Mouse (Mus musculus) CH12.LX (cell line): ENCODE data around the gene Rfesd. TPM values are rescaled to one million over a fixed set of nuclear protein-coding genes. Genes with fewer than 3 reads are reported as not detected.

Source experiments
- DNase-seq: peaks from one replicate; pipeline ENCODE4 v3.0.0-alpha.2; 2013; ENCODE audit errors: extremely low read depth
- H3K27ac ChIP-seq: 2 replicates; pipeline ENCODE4 v1.5.1; 2012; ENCODE audit warnings: low read depth, mild to moderate bottlenecking, control low read depth, moderate library complexity; ENCODE audit not compliant: insufficient read depth
- H3K27me3 ChIP-seq: replicated peaks from 2 replicates; pipeline ENCODE3; 2012; ENCODE audit warnings: inconsistent platforms
- H3K36me3 ChIP-seq, 2 experiments: replicated peaks in 1 of 2; 2 replicates each; pipeline versions ENCODE3 to v1.6.1; 2012; ENCODE audit warnings: inconsistent platforms in 1 of 2, low read length in 1 of 2, mild to moderate bottlenecking in 1 of 2, mixed read lengths in 1 of 2, moderate library complexity in 1 of 2; ENCODE audit not compliant: control insufficient read depth in 1 of 2, insufficient read depth in 1 of 2
- H3K4me1 ChIP-seq, 2 experiments: 2 replicates each; pipeline ENCODE4 v1.6.1; 2012; ENCODE audit warnings: inconsistent platforms in 1 of 2, moderate library complexity in 1 of 2; ENCODE audit not compliant: insufficient read depth in 2 of 2, control insufficient read depth in 1 of 2
- H3K4me2 ChIP-seq: 2 replicates; pipeline ENCODE4 v1.6.1; 2012; ENCODE audit warnings: low read depth, mild to moderate bottlenecking, control low read depth; ENCODE audit not compliant: poor library complexity, insufficient read depth, severe bottlenecking
- H3K4me3 ChIP-seq, 3 experiments: fragments of 150-350 bp in 1 of 3; sonication (generic) in 1 of 3; replicated peaks in 1 of 3; 2 replicates each; pipeline versions ENCODE3 to v1.5.1; 2011 to 2012; ENCODE audit warnings: low read depth in 2 of 3, low read length in 2 of 3, mild to moderate bottlenecking in 2 of 3, moderate library complexity in 2 of 3, control low read depth in 1 of 3, improper control_type of control experiment in 1 of 3, inconsistent platforms in 1 of 3, mixed read lengths in 1 of 3; ENCODE audit not compliant: poor library complexity in 1 of 3
- H3K79me2 ChIP-seq: replicated peaks from 2 replicates; pipeline ENCODE4 v1.6.1; 2012; ENCODE audit warnings: mild to moderate bottlenecking, moderate library complexity; ENCODE audit not compliant: control insufficient read depth, poor library complexity, insufficient read depth, severe bottlenecking; ENCODE audit errors: extremely low read depth
- H3K9ac ChIP-seq: 2 replicates; pipeline ENCODE4 v1.6.1; 2012; ENCODE audit warnings: low read depth, mild to moderate bottlenecking, control low read depth, moderate library complexity; ENCODE audit not compliant: insufficient read depth
- H3K9me3 ChIP-seq: replicated peaks from 2 replicates; pipeline ENCODE3; 2012; ENCODE audit warnings: low read length, inconsistent platforms, mixed read lengths
- BHLHE40 ChIP-seq: IDR thresholded peaks from 2 replicates; pipeline ENCODE4 v1.6.1; 2011; ENCODE audit warnings: mild to moderate bottlenecking, low read depth, low read length, improper control_type of control experiment
- CHD1 ChIP-seq: IDR thresholded peaks from 2 replicates; pipeline ENCODE4 v1.6.1; 2012; ENCODE audit warnings: low read depth, low read length, improper control_type of control experiment, inconsistent platforms
- CHD2 ChIP-seq: IDR thresholded peaks from 2 replicates; pipeline ENCODE4 v1.6.1; 2011; ENCODE audit warnings: low read length, improper control_type of control experiment
- CTCF ChIP-seq, 2 experiments: IDR thresholded peaks in 1 of 2; conservative IDR thresholded peaks in 1 of 2; 2 replicates each; pipeline ENCODE4 v1.5.1; 2011 to 2012; ENCODE audit warnings: low read depth in 2 of 2, low read length in 2 of 2, improper control_type of control experiment in 1 of 2, inconsistent platforms in 1 of 2, mild to moderate bottlenecking in 1 of 2, moderate library complexity in 1 of 2
- ELF1 ChIP-seq: IDR thresholded peaks from 2 replicates; pipeline ENCODE4 v1.6.1; 2014; ENCODE audit warnings: low read depth, mild to moderate bottlenecking, inconsistent platforms, low read length, improper control_type of control experiment
- EP300 ChIP-seq: IDR thresholded peaks from 2 replicates; pipeline ENCODE4 v1.6.1; 2011; ENCODE audit warnings: low read length, improper control_type of control experiment
- ETS1 ChIP-seq: conservative IDR thresholded peaks from 2 replicates; pipeline ENCODE4 v1.6.1; 2012; ENCODE audit warnings: low read depth, mild to moderate bottlenecking, inconsistent platforms, low read length, improper control_type of control experiment, moderate library complexity
- HCFC1 ChIP-seq: IDR thresholded peaks from 2 replicates; pipeline ENCODE4 v1.6.1; 2012; ENCODE audit warnings: low read depth, mild to moderate bottlenecking, inconsistent platforms, low read length, improper control_type of control experiment
- IRF4 ChIP-seq: IDR thresholded peaks from 2 replicates; pipeline ENCODE4 v1.6.1; 2014; ENCODE audit warnings: low read depth, mild to moderate bottlenecking, inconsistent platforms, low read length, improper control_type of control experiment
- JUN ChIP-seq: IDR thresholded peaks from 2 replicates; pipeline ENCODE4 v1.6.1; 2011; ENCODE audit warnings: low read depth, mild to moderate bottlenecking, low read length, improper control_type of control experiment, moderate library complexity; ENCODE audit not compliant: insufficient read depth
- JUND ChIP-seq: conservative IDR thresholded peaks from 2 replicates; pipeline ENCODE4 v1.6.1; 2011; ENCODE audit warnings: low read depth, low read length, improper control_type of control experiment
- KAT2A ChIP-seq: IDR thresholded peaks from 2 replicates; pipeline ENCODE4 v1.6.1; 2012; ENCODE audit warnings: low read length, improper control_type of control experiment, inconsistent platforms; ENCODE audit not compliant: insufficient replicate concordance
- MAFK ChIP-seq: IDR thresholded peaks from 2 replicates; pipeline ENCODE4 v1.6.1; 2011; ENCODE audit warnings: low read length, improper control_type of control experiment; ENCODE audit not compliant: insufficient replicate concordance
- MAX ChIP-seq: IDR thresholded peaks from 2 replicates; pipeline ENCODE4 v1.6.1; 2011; ENCODE audit warnings: low read length, improper control_type of control experiment
- MAZ ChIP-seq: IDR thresholded peaks from 2 replicates; pipeline ENCODE4 v1.6.1; 2012; ENCODE audit warnings: low read depth, mild to moderate bottlenecking, inconsistent platforms, low read length, improper control_type of control experiment, moderate library complexity
- MEF2A ChIP-seq: IDR thresholded peaks from 2 replicates; pipeline ENCODE4 v1.6.1; 2014; ENCODE audit warnings: low read depth, mild to moderate bottlenecking, inconsistent platforms, low read length, improper control_type of control experiment, borderline replicate concordance
- MXI1 ChIP-seq: IDR thresholded peaks from 2 replicates; pipeline ENCODE4 v1.6.1; 2011; ENCODE audit warnings: mild to moderate bottlenecking, low read depth, low read length, improper control_type of control experiment
- NRF1 ChIP-seq: IDR thresholded peaks from 2 replicates; pipeline ENCODE4 v1.6.1; 2014; ENCODE audit warnings: low read depth, mild to moderate bottlenecking, inconsistent platforms, low read length, improper control_type of control experiment, moderate library complexity
- PAX5 ChIP-seq: IDR thresholded peaks from 2 replicates; pipeline ENCODE4 v1.6.1; 2012; ENCODE audit warnings: low read length, inconsistent platforms, mixed read lengths
- POLR2A ChIP-seq: IDR thresholded peaks from 2 replicates; pipeline ENCODE4 v1.6.1; 2011; ENCODE audit warnings: low read depth, mild to moderate bottlenecking, improper control_type of control experiment, low read length
- POLR2AphosphoS2 ChIP-seq: IDR thresholded peaks from 2 replicates; pipeline ENCODE4 v1.6.1; 2011; ENCODE audit warnings: low read depth, low read length, improper control_type of control experiment
- RAD21 ChIP-seq: IDR thresholded peaks from 2 replicates; pipeline ENCODE4 v1.6.1; 2011; ENCODE audit warnings: low read depth, mild to moderate bottlenecking, low read length, improper control_type of control experiment, moderate library complexity
- SIN3A ChIP-seq: IDR thresholded peaks from 2 replicates; pipeline ENCODE4 v1.6.1; 2012; ENCODE audit warnings: low read length, improper control_type of control experiment, inconsistent platforms
- TBP ChIP-seq: conservative IDR thresholded peaks from 2 replicates; pipeline ENCODE4 v1.6.1; 2011; ENCODE audit warnings: low read depth, low read length, improper control_type of control experiment
- UBTF ChIP-seq: IDR thresholded peaks from 2 replicates; pipeline ENCODE4 v1.6.1; 2012; ENCODE audit warnings: low read depth, mild to moderate bottlenecking, inconsistent platforms, low read length, improper control_type of control experiment, moderate library complexity
- USF2 ChIP-seq: conservative IDR thresholded peaks from 2 replicates; pipeline ENCODE4 v1.6.1; 2011; ENCODE audit warnings: low read depth, low read length, improper control_type of control experiment
- ZC3H11A ChIP-seq: IDR thresholded peaks from 2 replicates; pipeline ENCODE4 v1.6.1; 2012; ENCODE audit warnings: low read depth, mild to moderate bottlenecking, inconsistent platforms, low read length, improper control_type of control experiment
- ZKSCAN1 ChIP-seq: IDR thresholded peaks from 2 replicates; pipeline ENCODE4 v1.6.1; 2012; ENCODE audit warnings: low read depth, inconsistent platforms, low read length, improper control_type of control experiment, borderline replicate concordance
- ZMIZ1 ChIP-seq: IDR thresholded peaks from 2 replicates; pipeline ENCODE4 v1.6.1; 2012; ENCODE audit warnings: low read depth, mild to moderate bottlenecking, inconsistent platforms, low read length, improper control_type of control experiment
- ZNF384 ChIP-seq: IDR thresholded peaks from 2 replicates; pipeline ENCODE4 v1.6.1; 2012; ENCODE audit warnings: low read depth, low read length, improper control_type of control experiment, inconsistent platforms
- dilution Hi-C: fragments of 300-500 bp; cut with MboI; formaldehyde crosslinking; loops from 2 replicates; pipeline ENCODE4 v1.14.3; 2020; ENCODE audit warnings: low sequenced_read_pairs; ENCODE audit not compliant: extremely low pct_unique_long_range_greater_than_20kb, extremely low pct_ligation_motif_present
- in situ Hi-C: fragments of 300-500 bp; cut with MboI; formaldehyde crosslinking; loops from 3 replicates; pipeline ENCODE4 v1.14.3; 2019; ENCODE audit warnings: low sequenced_read_pairs, low pct_ligation_motif_present, low pct_unique_long_range_greater_than_20kb, mixed read lengths
- polyA plus RNA-seq: library from polyadenylated mRNA; unstranded; fragments of >175 nt; gene quantifications from 2 replicates; pipeline ENCODE4 v1.2.1, GENCODE M21; 2012; ENCODE audit warnings: low read depth; ENCODE audit not compliant: insufficient read length
- total RNA-seq, 2 experiments: library from RNA; depleted of rRNA; stranded (reverse); fragments of 300-350 nt in 1 of 2; fragments of >200 nt in 1 of 2; gene quantifications; 2 replicates each; pipeline ENCODE4 v1.2.3; 2012 to 2014

The Rfesd gene
- total and polyA plus RNA-seq, 3 experiments, result 7.8 to 15.9 (median 9.7) TPM

DNA sequence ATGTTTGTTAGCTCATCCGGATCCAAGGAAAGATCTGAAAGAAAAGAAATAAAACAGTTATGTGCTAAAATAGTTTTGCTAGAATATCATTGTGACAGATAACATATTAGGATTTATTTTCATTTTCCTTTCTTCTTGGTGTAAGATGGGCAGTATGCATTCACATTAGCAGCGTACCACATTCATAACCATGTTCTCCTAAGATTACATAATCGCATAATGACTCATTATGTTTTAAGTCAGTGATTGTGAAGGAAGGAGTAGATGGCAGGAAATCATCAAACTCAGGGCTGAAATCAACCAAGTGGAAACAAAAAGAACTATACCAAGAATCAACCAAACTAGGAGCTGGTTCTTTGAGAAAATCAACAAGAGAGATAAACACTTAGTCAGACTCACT, 44.0 kb upstream of the Rfesd start:
- H3K79me2 ChIP-seq, result no peaks in the 10 kb centered on the region
- TF ChIP-seq NRF1 (no peak), JUN (no peak), MAX (no peak), MAFK (no peak), KAT2A (no peak), IRF4 (no peak), ZC3H11A (no peak), SIN3A (no peak), CTCF (conservative IDR thresholded peaks at IDR 0.05 in 1 of 2, IDR thresholded peaks at IDR 0.05 in 1 of 2; ENCODE audit: low read depth in 2 of 2, low read length in 2 of 2) (no peak), BHLHE40 (no peak), MAZ (no peak), TBP (no peak), ETS1 (no peak), ZMIZ1 (no peak), CHD2 (no peak), PAX5 (no peak), RAD21 (no peak), POLR2AphosphoS2 (no peak), UBTF (no peak), CHD1 (no peak)
- H3K9ac ChIP-seq, result no peak overlapping the region
- no peaks in the 10 kb centered on the region for H3K9me3 ChIP-seq
- H3K4me1 ChIP-seq, result no peaks in the 10 kb centered on the region
- H3K4me3 ChIP-seq, result no peak overlapping the region
- in situ Hi-C loops (no loop called here), dilution Hi-C loops (no loop called here)
- no peak overlapping the region for H3K27ac ChIP-seq
- H3K36me3 ChIP-seq, result peaks cover 14 to 27% of the 10 kb centered on the region in 2 experiments
- no peak for DNase-seq
- no peak overlapping the region for H3K4me2 ChIP-seq
- H3K27me3 ChIP-seq, result no peaks in the 10 kb centered on the region

GRCm38 (mm10) chr13:76062126-76062525, 43.6 kb upstream of the Rfesd start:
- Histone ChIP-seq H3K4me2 (no peak overlapping the region), H3K27me3 (no peaks in the 10 kb centered on the region), H3K9ac (no peak overlapping the region), H3K36me3 (peaks cover 14 to 27% of the 10 kb centered on the region in 2 experiments), H3K27ac (no peak overlapping the region), H3K4me3 (no peak overlapping the region), H3K9me3 (no peaks in the 10 kb centered on the region), H3K79me2 (no peaks in the 10 kb centered on the region)
- DNase-seq, result no peak
- TF ChIP-seq JUND (no peak), ZMIZ1 (no peak), ETS1 (no peak), SIN3A (no peak), RAD21 (no peak), JUN (no peak), ELF1 (no peak), MXI1 (no peak), MEF2A (no peak), ZNF384 (no peak), CHD2 (no peak), ZKSCAN1 (no peak), USF2 (no peak), NRF1 (no peak), POLR2A (no peak), HCFC1 (no peak), EP300 (no peak)
- TF ChIP-seq, all 38 proteins: peak for 0
- in situ Hi-C loops (no loop called here), dilution Hi-C loops (no loop called here)
- no peaks in the 10 kb centered on the region for H3K4me1 ChIP-seq
